Mouse (Mus musculus): ENCODE data around the gene Cbfb. TPM values are rescaled to one million over a fixed set of nuclear protein-coding genes. Genes with fewer than 3 reads are reported as not detected.

Cbfb gene
- polyA plus RNA-seq (2012; rRNA removed), result 9.6 and 10.9 TPM in 2 replicates

DNA sequence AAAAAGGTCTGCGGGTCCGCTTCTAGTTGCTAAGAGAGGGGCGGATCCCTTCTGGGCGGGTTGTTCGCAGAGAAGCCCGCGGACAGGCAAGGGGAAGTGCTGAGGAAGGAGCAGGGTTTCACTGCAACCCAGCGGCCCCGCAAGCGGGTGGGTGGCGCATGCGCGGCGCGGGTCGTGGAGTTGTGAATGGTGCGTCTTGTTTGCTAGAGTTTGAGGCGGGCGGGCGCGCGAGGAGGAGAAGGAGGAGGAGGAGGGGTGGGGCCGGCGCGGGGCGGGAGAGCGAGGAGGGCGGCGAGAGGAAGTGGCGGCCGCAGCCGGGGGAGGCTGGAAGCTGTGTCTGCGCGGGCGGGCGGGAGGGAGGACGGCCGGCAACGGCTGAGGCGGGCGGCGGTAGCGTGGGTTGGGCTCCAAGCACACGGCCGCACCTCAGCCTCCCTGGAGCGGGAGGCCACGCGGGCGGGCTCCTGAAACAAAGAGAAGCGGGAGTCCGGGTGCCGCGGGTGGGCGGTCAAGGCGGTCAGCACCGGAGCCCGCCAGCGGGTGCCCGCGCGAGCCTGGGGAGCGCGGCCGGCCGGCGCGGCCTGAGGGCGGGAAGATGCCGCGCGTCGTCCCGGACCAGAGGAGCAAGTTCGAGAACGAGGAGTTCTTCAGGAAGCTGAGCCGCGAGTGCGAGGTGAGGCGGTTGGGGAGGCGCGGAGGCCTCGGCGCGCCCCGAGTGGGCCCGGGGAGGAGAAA is at the start of gene Cbfb:
Gene Cbfb (plus strand): TSS at position 294 of the 735 bp plus-strand sequence.
- TF ChIP-seq CTCF (IDR thresholded peaks at IDR 0.05; ENCODE audit: insufficient read depth, low read length) (no peak), POLR2A (IDR thresholded peaks at IDR 0.05; ENCODE audit: borderline replicate concordance, extremely low read depth, low read depth, low read length) (peak; percentile 63; the same call in 1 of the 2 replicates)
- DNase-seq, result peak; percentile 86
- H3K4me1 ChIP-seq (ENCODE audit: control insufficient read depth, insufficient read depth, low read length), result peaks cover 6% of the 10 kb centered on the region; the same call in 1 of the 2 replicates
- under 1% methylated on average over 73 of the region's 86 CpGs for WGBS
- H3K4me3 ChIP-seq (replicated peaks; ENCODE audit: extremely low read depth, low read depth, low read length), result peak within 1 kb of the TSS; percentile 93

DNA sequence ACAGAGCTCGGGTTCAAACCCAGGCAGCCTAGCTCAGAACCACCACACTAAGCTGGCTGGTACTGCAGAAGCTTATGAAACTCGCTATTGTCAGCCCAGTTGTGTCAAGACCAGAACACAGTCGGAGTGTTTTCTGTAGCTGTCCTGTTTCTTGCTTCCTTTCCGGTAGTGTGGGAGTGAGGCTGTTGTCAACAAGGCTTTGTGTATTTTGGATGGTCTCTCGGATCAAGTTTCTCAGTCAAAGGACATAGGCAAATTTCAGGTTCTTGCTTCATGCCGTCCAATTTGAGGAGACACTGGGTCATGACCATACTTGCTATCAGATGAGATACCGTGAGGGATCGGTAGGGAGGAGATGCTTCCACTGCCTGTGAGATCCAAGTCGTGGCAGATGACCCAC is 40.6 kb upstream of the Cbfb start:
- DNase-seq, result no peak
- TF ChIP-seq POLR2A (IDR thresholded peaks at IDR 0.05; ENCODE audit: borderline replicate concordance, extremely low read depth, low read depth, low read length) (no peak), CTCF (IDR thresholded peaks at IDR 0.05; ENCODE audit: insufficient read depth, low read length) (no peak)
- 72% methylated on average over 9 of the region's 9 CpGs for WGBS
- Histone ChIP-seq H3K4me3 (replicated peaks; ENCODE audit: extremely low read depth, low read depth, low read length) (no peak overlapping the region), H3K4me1 (ENCODE audit: control insufficient read depth, insufficient read depth, low read length) (no peaks in the 10 kb centered on the region)

DNA sequence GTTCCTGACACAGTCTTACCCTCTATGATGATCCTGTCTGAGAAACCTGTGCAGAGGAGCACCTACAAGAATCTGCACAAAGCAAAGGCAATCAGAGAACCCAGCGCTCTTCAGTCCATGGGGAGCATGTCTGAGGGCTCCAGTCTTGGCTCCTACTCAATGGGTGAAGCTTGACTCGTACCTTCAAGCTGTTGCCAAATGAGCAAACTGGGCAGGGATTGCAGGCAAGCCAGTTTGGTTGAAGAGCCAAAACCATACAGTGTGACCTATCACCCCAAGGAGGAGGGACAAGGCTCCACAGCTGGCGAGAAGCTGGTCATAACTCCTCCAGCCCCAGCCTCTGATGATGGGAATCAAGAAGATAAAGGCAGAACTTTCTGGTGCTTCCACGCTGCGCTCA is 39.0 kb upstream of the Cbfb start, which contains the start of gene Ces4a:
Gene Ces4a (plus strand): TSS at position 292 of the 400 bp plus-strand sequence.
- H3K4me3 ChIP-seq (replicated peaks; ENCODE audit: extremely low read depth, low read depth, low read length), result no peak within 1 kb of the TSS
- no peaks in the 10 kb centered on the region for H3K4me1 ChIP-seq (ENCODE audit: control insufficient read depth, insufficient read depth, low read length)
- TF ChIP-seq CTCF (IDR thresholded peaks at IDR 0.05; ENCODE audit: insufficient read depth, low read length) (no peak), POLR2A (IDR thresholded peaks at IDR 0.05; ENCODE audit: borderline replicate concordance, extremely low read depth, low read depth, low read length) (no peak)
- WGBS, result 75% methylated on average over 5 of the region's 5 CpGs
- no peak for DNase-seq

DNA sequence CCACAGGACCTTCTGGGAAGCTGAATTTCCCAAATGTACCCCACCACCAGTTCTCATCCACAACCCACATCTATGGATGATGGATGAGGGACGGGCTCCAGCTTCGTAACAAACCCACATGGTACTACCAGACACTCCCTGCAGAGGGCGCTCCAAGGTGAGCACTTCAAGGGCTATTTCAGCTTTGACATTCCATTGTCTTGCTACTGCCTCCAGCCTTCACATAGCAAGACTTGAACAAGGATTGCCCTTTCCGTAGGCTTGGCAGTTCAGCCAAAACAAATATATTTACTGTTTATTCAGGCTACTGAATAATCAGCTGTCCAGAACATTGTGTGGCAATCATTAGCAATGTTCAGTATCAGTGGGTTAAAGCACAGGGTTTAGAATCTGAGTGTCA is 32.1 kb upstream of the Cbfb start:
- WGBS, result 6% methylated on average over 4 of the region's 4 CpGs

DNA sequence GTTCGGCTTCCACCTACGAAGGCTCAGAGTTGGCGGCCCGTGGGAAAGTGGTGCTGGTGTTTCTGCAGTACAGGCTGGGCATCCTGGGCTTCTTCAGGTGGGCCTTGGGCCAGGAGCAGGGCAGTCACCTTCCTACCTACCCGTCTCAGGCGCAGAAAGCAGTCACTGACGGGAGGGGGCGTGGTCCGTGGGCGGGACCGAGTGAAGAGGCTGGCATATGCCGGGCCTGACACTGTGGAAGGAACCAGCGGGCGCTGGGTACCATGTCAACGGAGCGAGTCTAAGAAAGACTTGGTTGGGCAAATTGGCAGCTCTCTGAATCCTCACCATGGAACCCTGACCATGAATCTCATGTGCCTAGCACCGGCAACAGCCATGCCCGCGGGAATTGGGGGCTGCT is 28.1 kb upstream of the Cbfb start:
- DNase-seq, result no peak
- H3K4me3 ChIP-seq (replicated peaks; ENCODE audit: extremely low read depth, low read depth, low read length), result no peak overlapping the region
- H3K4me1 ChIP-seq (ENCODE audit: control insufficient read depth, insufficient read depth, low read length), result no peaks in the 10 kb centered on the region
- no peak for TF ChIP-seq POLR2A (IDR thresholded peaks at IDR 0.05; ENCODE audit: borderline replicate concordance, extremely low read depth, low read depth, low read length)
- TF ChIP-seq CTCF (IDR thresholded peaks at IDR 0.05; ENCODE audit: insufficient read depth, low read length), result no peak
- 33% methylated on average over 19 of the region's 19 CpGs for WGBS

More for the DNA sequence above, 32.1 kb upstream of the Cbfb start:
- no peaks in the 10 kb centered on the region for H3K4me1 ChIP-seq (ENCODE audit: control insufficient read depth, insufficient read depth, low read length)
- peak; percentile 80 for DNase-seq
- TF ChIP-seq POLR2A (IDR thresholded peaks at IDR 0.05; ENCODE audit: borderline replicate concordance, extremely low read depth, low read depth, low read length) (no peak), CTCF (IDR thresholded peaks at IDR 0.05; ENCODE audit: insufficient read depth, low read length) (peak; percentile 96)
- no peak overlapping the region for H3K4me3 ChIP-seq (replicated peaks; ENCODE audit: extremely low read depth, low read depth, low read length)

DNA sequence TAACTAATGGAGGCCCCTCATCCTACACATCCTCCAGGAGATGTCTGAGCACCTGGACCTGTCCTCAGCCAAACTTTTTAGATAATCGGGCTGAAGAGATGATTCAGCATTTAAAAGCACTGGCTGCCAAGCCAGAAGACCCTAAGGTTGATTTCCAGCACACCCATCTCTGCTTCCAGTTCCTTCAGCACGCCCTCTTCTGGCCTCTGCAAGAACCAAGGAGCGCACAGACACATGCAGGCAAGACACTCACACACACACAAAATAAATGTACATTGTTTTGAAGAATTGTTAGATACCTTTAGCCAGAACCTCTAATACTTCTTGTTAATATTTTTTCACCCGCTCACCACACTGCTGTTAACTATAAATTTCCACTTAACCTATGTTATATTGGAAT is 18.8 kb upstream of the Cbfb start:
- TF ChIP-seq CTCF (IDR thresholded peaks at IDR 0.05; ENCODE audit: insufficient read depth, low read length), result no peak
- no peak for TF ChIP-seq POLR2A (IDR thresholded peaks at IDR 0.05; ENCODE audit: borderline replicate concordance, extremely low read depth, low read depth, low read length)
- 69% methylated on average over 4 of the region's 4 CpGs for WGBS
- peaks cover 7% of the 10 kb centered on the region; the same call in 1 of the 2 replicates for H3K4me1 ChIP-seq (ENCODE audit: control insufficient read depth, insufficient read depth, low read length)
- DNase-seq, result no peak
- H3K4me3 ChIP-seq (replicated peaks; ENCODE audit: extremely low read depth, low read depth, low read length), result no peak overlapping the region

DNA sequence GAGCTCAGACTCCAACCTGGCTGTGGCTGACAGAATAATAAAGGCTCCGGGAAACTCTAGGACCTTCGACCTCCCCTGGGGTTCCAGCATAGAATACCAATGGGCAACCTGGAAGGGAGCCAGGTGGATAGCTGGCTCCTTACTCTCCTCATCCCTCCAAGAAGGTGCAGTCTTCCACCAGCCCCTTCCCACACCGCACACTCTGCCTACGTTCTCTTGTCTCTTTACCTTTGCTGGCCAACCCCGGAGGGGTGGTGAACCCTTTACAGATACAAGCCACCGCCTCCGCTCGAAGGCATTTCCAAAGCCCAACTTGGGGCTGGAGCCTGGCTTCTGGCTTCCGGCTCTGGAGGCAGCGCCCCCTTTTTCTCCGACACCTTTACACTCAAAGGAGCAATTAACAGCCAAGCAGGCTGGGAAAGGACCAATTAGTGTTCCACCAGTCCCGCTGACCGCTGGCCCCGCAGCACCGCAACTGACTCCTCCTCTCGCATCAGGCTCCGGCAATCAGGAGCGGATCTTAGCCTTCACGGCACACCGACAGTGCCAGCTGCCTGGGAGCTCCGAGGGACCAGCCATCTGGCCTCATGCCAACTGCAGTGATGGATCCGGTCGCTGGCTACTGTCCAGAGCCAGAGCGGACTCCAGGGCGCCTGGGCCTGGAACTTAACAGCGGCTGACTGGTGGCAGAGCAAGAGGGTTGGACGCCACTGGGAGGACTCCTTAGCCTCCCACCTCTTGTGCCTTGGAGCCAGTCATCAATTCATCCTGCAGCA is 17.7 kb upstream of the Cbfb start:
- Histone ChIP-seq H3K4me3 (replicated peaks; ENCODE audit: extremely low read depth, low read depth, low read length) (peak overlapping the region; percentile 14), H3K4me1 (ENCODE audit: control insufficient read depth, insufficient read depth, low read length) (peaks cover 7% of the 10 kb centered on the region; the same call in 1 of the 2 replicates)
- DNase-seq, result peak; percentile 51
- TF ChIP-seq POLR2A (IDR thresholded peaks at IDR 0.05; ENCODE audit: borderline replicate concordance, extremely low read depth, low read depth, low read length) (no peak), CTCF (IDR thresholded peaks at IDR 0.05; ENCODE audit: insufficient read depth, low read length) (no peak)
- WGBS, result 9% methylated on average over 27 of the region's 27 CpGs

DNA sequence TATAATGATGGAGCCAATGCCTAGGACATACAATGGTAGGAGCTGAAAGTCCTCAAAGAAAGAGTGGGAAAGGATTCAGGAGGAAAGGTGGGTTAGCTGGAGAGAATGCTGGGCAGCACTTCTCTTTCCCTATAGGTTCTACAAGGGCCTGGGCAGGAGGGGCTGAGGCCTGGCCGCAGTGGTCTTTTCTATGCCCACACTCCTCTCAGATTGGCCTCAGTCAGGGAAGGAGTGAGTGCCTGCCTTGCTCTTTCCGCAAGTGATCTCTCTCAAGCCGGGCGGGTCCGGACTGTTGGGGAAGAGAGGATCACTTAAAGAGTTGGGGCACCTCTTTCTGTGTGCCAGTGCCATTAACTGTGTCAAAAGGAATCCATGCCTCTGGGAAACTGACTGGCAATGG is 16.2 kb upstream of the Cbfb start:
- Histone ChIP-seq H3K4me1 (ENCODE audit: control insufficient read depth, insufficient read depth, low read length) (peaks cover 7% of the 10 kb centered on the region; the same call in 1 of the 2 replicates), H3K4me3 (replicated peaks; ENCODE audit: extremely low read depth, low read depth, low read length) (no peak overlapping the region)
- TF ChIP-seq POLR2A (IDR thresholded peaks at IDR 0.05; ENCODE audit: borderline replicate concordance, extremely low read depth, low read depth, low read length) (no peak), CTCF (IDR thresholded peaks at IDR 0.05; ENCODE audit: insufficient read depth, low read length) (no peak)
- 89% methylated on average over 5 of the region's 5 CpGs for WGBS
- DNase-seq, result no peak

DNA sequence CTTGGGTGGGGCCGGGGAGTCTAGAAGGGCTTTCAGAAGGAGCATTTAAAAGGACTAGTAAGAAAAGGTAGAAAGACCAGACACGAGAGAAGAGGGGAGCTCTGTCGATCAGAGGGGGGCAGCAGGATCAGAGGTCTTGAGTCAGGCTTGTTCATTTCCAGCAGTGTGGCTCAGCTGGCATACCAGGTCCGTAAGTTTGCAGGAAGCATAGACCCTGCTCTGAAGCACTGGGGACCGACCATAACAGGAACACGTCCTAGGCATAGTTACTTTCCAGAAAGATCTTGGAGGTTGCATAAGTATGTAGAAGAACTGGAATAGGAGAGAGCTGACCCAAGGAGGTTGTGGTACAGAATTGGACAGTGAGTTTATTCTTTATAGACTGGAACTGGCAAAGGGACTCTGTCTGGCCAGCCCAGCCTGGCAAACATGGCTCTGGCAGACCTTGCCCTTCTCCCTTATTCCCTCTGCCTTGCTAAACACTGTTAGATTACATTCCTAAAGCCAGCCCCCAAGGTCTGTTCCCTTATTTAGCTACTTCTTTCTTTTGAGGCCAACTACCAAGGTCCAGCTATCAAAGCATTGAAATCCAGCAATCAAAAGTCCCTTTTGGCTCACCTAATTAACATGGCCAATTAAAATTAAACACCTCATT is 15.3 kb upstream of the Cbfb start:
- peaks cover 7% of the 10 kb centered on the region; the same call in 1 of the 2 replicates for H3K4me1 ChIP-seq (ENCODE audit: control insufficient read depth, insufficient read depth, low read length)
- DNase-seq, result no peak
- no peak overlapping the region for H3K4me3 ChIP-seq (replicated peaks; ENCODE audit: extremely low read depth, low read depth, low read length)
- no peak for TF ChIP-seq CTCF (IDR thresholded peaks at IDR 0.05; ENCODE audit: insufficient read depth, low read length)
- no peak for TF ChIP-seq POLR2A (IDR thresholded peaks at IDR 0.05; ENCODE audit: borderline replicate concordance, extremely low read depth, low read depth, low read length)
- 87% methylated on average over 6 of the region's 6 CpGs for WGBS
